Mouse (Mus musculus) heart, postnatal 14 days (tissue): ENCODE data around the gene Ndufb7. TPM values are rescaled to one million over a fixed set of nuclear protein-coding genes. Genes with fewer than 3 reads are reported as not detected.
"Not testable (repeated sequence)": the region's sequence is repeated elsewhere in the genome, so short reads cannot be mapped to it uniquely, and the experiment has no call there.

Source experiments
- DNase-seq, 2 experiments: peaks; one replicate each; pipeline ENCODE4 v3.0.0; 2021 to 2022
- intact Hi-C: fragments of 180-260 bp; cut with DNase I; formaldehyde crosslinking; loops from one replicate; pipeline ENCODE4 v1.15.1; 2025
- total RNA-seq, 2 experiments: library from RNA; stranded (reverse); gene quantifications; 2 replicates each; pipeline ENCODE4 v1.2.3; 2021

The Ndufb7 gene
- total RNA-seq, 2 experiments from 2014 or later: 675 to 683 TPM

DNA sequence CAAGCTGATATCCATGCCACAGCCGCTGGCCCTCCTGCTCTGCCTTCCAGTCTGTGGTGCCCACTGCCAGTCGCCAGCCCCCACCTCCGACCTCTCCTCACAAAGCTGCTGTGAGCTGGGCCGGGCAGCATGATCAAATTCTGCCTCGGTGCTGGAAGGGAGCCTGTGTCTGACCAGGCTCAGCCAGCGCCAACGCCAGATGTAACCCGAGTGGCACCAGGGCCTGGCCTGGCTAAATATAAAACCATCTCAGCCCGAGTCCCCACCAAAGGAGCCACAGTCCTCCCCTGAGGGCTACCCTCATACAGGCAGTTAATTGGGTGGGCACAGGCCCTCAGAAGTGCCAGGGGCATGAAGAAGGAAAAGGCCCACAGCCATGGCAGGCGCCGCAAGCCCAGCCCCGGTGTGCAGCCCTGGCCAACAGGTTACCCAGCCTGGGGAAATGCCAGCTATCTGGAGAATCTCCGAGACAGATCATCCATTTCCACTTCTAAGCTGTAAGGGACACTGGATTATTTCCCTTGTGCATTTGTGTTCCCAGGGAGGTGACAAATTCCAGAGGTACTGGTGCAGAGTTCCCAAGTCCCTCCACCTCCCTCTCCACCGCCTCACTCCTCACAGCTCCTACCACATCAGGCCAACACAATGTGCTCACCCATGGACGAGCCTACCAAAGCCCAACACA is 8.3 kb downstream of the Ndufb7 start:
- intact Hi-C loops: loop anchor here (5.0 kb wide), 1 partner anchor 48 kb away; no protein-coding TSS in a partner anchor
- no peak for DNase-seq

- DNase-seq: peak in 1 of 2 experiments; percentile 40
- intact Hi-C loops: no loop called here
These were observed 9.4 kb downstream of the Ndufb7 start for GRCm38 (mm10) chr8:83575561-83576515.

GRCm38 (mm10) chr8:83576516-83576895 is 10.0 kb downstream of the Ndufb7 start:
- intact Hi-C loops: no loop called here
- DNase-seq: no peak

DNA sequence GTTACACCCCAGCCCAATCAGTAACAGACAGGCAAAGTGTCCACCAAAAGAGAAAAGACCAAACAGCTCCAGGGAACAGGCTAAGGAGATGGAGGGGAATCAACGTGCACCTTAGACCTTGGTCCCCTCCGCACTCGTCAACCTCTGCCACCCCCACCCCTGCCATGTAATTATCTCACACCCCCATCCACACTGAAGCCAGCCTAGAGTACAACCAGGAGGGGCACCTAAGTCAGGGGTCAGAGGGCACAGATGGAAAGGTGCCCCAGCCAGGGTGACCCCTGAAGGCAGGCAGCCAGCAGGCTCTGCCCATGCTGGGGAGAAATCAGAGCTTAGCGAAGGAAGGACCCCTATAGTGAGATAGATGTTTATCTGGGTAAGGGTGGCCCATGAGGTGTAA is 10.4 kb downstream of the Ndufb7 start:
- intact Hi-C loops: no loop called here
- no peak for DNase-seq

GRCm38 (mm10) chr8:83577384-83577791 is 10.9 kb downstream of the Ndufb7 start:
- intact Hi-C loops: no loop called here
- peak in 1 of 2 experiments; percentile 60 for DNase-seq

GRCm38 (mm10) chr8:83578131-83579055 is 11.9 kb downstream of the Ndufb7 start:
- intact Hi-C loops: no loop called here
- DNase-seq: no peak

DNA sequence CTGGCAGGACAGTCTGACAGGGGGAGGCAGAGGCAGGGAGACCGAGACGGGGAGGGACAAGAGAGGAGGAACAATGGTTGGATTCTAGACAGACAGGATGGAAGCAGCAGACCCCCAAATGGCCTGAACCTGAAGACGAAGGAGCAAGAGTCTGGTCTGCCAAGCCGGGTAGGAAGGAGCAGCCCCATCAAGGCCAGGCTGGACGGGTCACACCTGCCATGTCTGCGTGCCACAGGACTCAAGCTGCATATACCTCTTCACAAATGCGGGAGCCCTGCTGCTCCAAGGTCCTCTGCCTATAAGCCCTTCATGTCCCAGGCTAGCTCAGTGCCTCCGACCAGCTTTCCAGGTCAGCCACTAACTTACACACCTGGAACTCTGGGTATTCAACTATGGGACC is 13.2 kb downstream of the Ndufb7 start:
- DNase-seq: no peak
- intact Hi-C loops: no loop called here

DNA sequence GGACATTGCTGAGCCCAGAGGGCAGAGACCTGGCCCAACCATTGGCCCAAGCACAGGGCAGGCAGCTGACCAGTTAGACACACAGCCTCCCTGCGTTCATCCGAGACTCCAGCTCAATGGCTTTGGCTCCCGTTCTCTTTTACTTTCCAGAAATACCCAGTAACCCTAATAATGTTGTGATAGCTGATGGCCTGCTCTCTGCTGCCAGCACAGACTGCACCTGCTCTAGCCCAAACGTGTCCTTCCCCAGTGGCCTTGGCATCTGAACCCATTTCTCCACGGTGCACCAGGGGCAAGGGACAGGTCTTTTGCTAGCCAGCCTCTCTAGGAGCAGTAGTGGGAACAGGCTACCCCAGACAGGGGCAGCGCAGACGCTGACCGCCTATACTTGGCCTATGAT is 14.4 kb downstream of the Ndufb7 start:
- intact Hi-C loops: no loop called here
- DNase-seq: no peak

GRCm38 (mm10) chr8:83582226-83582625 is 15.8 kb downstream of the Ndufb7 start:
- DNase-seq: no peak
- intact Hi-C loops: no loop called here

DNA sequence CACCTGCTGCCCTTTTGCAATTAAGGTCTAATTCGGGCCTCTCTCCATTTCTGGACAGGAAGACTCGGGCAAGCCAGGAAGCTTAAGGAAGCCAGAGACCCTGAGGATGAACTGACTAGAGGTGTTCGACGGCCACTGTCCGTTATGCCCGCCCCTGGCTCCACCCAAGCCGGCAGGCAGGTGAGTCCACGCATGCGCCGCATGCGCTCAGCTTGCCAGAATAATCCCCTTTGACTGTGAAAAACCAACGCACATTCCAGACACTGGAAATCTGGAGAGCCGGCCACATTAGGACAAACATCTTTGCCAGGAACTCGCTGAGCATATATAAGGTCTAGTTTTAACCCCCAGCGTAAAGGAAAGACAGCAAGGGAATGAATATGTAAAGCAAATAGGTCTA is 16.8 kb downstream of the Ndufb7 start:
- DNase-seq: no peak
- intact Hi-C loops: no loop called here

DNA sequence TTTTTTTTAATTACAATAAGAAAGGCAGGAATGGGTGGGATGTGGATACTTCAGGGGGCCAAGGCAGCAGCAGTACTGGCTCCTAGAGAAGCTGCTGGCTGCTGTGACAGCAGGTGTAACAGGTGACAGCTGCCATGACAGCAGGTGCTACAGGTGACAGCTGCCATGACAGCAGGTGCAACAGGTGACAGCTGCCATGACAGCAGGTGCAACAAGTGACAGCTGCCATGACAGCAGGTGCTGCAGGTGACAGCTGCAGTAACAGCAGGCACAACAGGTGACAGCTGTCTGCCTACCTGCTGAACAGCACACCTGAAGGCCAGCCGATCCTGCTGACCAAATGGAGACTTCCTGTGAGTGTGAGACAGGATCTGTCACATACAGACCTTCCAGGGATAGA is 18.3 kb downstream of the Ndufb7 start:
- intact Hi-C loops: no loop called here

GRCm38 (mm10) chr8:83585333-83585732 is 18.9 kb downstream of the Ndufb7 start:
- intact Hi-C loops: no loop called here
- DNase-seq: peak in 1 of 2 experiments; percentile 54

More for the DNA sequence above, 18.3 kb downstream of the Ndufb7 start:
- DNase-seq: no peak

DNA sequence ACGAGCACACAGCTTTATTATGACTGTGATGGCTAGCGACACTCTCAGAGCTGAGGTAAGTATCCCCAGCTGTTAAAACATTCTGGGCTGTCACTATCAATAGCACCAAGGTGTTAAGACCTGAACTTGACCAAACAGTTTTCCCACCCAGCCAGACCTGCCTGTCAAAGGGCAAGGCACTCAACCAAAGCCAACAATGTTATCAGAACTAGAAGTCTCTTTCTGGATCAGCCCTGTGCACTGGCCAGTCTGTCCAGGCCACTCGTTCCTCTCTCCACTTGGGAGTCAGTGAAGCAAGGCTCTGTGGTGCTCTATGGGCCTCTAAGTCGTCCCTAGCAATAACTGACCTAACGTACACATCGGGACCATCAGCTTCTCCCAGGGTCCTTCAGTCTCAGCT is 21.2 kb downstream of the Ndufb7 start:
- intact Hi-C loops: no loop called here
- DNase-seq: no peak

- DNase-seq: no peak
- intact Hi-C loops: no loop called here
These were observed 22.4 kb downstream of the Ndufb7 start for GRCm38 (mm10) chr8:83588886-83589285.

DNA sequence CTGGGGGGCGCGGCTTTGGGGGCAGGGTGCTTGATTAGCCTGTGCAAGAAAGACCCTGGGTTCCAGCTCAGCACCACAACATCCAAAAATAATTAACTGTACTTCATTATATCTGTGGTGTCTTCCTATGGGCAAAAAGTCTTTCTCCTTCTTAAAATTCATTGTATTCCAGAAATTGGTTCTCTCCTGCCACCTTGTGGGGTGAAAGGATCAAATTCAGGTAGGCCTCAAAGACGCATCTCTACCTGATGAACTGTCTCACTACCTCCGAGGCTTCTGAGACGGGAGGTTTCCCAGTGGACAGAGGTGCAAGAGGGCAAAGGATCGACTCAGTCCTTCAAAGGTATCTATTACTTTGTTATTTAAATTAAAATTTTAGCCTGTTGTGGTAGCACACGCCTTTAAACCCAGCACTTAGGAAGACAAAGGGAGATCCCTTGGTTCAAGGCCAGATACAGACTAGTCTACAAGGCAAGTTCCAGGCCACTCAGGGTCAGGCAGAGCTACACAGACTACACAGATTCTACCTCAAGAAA is 24.1 kb downstream of the Ndufb7 start:
- intact Hi-C loops: no loop called here
- no peak for DNase-seq

DNA sequence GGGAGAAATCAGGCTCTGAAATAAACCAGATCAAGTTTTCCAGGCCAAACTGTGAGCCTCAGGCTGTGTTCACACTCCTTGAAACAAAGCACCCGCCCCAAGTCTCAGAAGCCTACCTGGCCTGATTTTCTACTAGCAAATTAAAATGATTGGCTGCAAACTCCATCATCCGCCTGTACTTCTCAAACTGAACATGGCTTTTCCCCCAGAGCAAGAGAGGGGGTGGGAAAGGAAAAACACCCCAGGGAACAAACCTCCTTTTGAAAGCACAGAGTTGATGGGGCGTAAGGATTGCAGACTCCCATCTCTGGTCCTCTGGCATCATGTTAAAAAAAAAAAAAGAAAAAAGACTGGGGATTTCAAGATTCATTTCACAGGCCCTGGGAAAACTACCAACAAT is 26.2 kb downstream of the Ndufb7 start:
- intact Hi-C loops: no loop called here
- DNase-seq: no peak

GRCm38 (mm10) chr8:83593325-83594166 is 27.1 kb downstream of the Ndufb7 start:
- DNase-seq: no peak
- intact Hi-C loops: no loop called here

DNA sequence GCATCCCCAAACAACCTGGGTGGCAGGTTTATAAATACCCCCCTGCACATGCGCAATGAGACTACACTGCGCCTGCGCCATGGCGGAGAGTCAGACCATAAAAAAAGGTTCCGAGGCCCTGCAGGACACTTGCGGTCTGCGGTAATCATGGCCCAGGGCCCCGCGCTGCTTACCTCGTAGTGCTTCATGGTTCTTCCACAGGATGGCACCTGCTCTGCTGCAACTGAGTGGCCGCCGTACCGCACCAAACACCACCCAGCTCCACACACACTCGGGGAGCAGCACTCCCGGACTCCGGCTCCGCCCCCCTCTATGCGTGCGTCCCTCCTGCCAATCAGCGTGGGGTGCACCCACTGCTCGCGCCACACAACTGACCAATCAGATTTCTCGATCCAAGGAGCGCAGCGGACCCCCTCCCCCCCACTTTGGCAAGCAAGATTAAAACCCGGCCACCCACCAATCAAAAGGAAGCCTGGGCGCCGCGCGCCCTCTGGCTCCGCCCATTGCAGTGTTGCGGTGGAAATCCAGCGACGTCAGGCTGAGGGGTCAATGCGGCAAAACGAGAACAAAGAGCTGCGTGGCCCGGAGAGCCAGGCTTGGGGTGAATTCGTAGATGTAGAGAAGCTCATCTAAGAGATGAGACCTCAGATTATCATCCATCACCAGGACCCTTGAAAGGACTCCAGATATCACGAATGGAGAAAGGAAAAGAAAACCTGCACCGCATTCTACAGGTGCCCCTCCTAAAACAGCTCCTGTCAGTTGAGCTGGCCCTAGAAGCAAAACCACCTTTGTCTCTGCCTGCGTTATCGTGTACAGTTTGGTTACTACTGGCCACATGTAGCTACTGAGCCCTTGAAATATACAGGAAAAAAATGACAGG is 27.9 kb downstream of the Ndufb7 start:
- intact Hi-C loops: no loop called here
- DNase-seq: peak; percentile 93 to 94

DNA sequence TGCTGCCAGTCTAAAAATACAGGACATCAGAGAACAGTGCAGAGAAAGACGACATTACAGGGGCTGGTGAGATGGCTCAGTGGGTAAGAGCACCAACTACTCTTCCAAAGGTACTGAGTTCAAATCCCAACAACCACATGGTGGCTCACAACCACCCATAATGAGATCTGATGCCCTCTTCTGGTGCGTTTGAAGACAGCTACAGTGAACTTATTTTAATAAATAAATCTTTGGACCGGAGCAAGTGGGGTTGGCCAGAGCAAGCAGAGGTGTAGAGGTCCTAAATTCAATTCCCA is 28.5 kb downstream of the Ndufb7 start:
- DNase-seq, intact Hi-C loops: not testable (repeated sequence)
